Mouse (Mus musculus) lung, postnatal 0 days (tissue): ENCODE measurements around the gene Mybbp1a. TPM values are rescaled to one million over a fixed set of nuclear protein-coding genes. Genes with fewer than 3 reads are reported as not detected.
"Not testable (repeated sequence)": the region's sequence is repeated elsewhere in the genome, so short reads cannot be mapped to it uniquely, and the experiment has no call there.

Source experiments
- ATAC-seq: fragments of 200-750 bp; cut with Nextera tagmentation; 2 replicates; pipeline ENCODE4 v1.8.0; 2017; ENCODE audit warnings: moderate library complexity
- DNase-seq: peaks from one replicate; pipeline ENCODE4 v3.0.0-alpha.2; 2016; ENCODE audit warnings: low spot score
- H3K27ac ChIP-seq: fragments of 300-500 bp; sonication (generic); 2 replicates; pipeline ENCODE4 v1.5.1; 2014; ENCODE audit warnings: antibody characterized with exemption, mild to moderate bottlenecking, low read length, mixed read lengths
- H3K27me3 ChIP-seq: fragments of 300-500 bp; sonication (generic); replicated peaks from 2 replicates; pipeline ENCODE4 v1.6.1; 2014; ENCODE audit warnings: low read length, mixed read lengths; ENCODE audit not compliant: insufficient read depth
- H3K36me3 ChIP-seq: fragments of 300-500 bp; sonication (generic); 2 replicates; pipeline ENCODE4 v1.6.1; 2014; ENCODE audit warnings: low read length, mixed read lengths; ENCODE audit not compliant: insufficient read depth
- H3K4me1 ChIP-seq: fragments of 300-500 bp; sonication (generic); 2 replicates; pipeline ENCODE4 v1.6.1; 2014; ENCODE audit warnings: antibody characterized with exemption, low read depth, low read length, mixed read lengths; ENCODE audit not compliant: insufficient read depth
- H3K4me2 ChIP-seq: fragments of 300-500 bp; sonication (generic); replicated peaks from 2 replicates; pipeline ENCODE4 v1.6.1; 2014; ENCODE audit warnings: low read depth, mild to moderate bottlenecking, low read length, moderate library complexity, mixed read lengths
- H3K4me3 ChIP-seq: fragments of 300-500 bp; sonication (generic); 2 replicates; pipeline ENCODE4 v1.5.1; 2014; ENCODE audit warnings: low read depth, low read length
- H3K9ac ChIP-seq: fragments of 300-500 bp; sonication (generic); replicated peaks from 2 replicates; pipeline ENCODE4 v1.6.1; 2014; ENCODE audit warnings: low read depth, mild to moderate bottlenecking
- H3K9me3 ChIP-seq: fragments of 300-500 bp; sonication (generic); 2 replicates; pipeline ENCODE4 v1.6.1; 2016; ENCODE audit warnings: low read length, mixed read lengths
- CTCF ChIP-seq: IDR thresholded peaks from 2 replicates; pipeline ENCODE4 v1.5.1; 2016; ENCODE audit warnings: antibody characterized with exemption, mild to moderate bottlenecking
- EP300 ChIP-seq: IDR thresholded peaks from 2 replicates; pipeline ENCODE4 v1.6.1; 2016; ENCODE audit warnings: antibody characterized with exemption, mild to moderate bottlenecking, control low read depth
- WGBS: fragments of 180-500 bp; shearing (Covaris S2); extraction: QIAGEN DNeasy Blood & Tissue Kit; methylation state at CpG from one replicate; pipeline ENCODE4 v1.1.7; 2014; 5-methylcytosine and 5-hydroxymethylcytosine counted together
- polyA plus RNA-seq: library from polyadenylated mRNA; unstranded; fragments of >200 nt; fragmentation: Nextera tagmentation; extraction: Ambion mirVana; gene quantifications from 2 replicates; pipeline ENCODE4 v1.2.1, GENCODE M21; 2015

The Mybbp1a gene
- polyA plus RNA-seq, 1 experiment from 2014 or later, result 44.3 TPM

DNA sequence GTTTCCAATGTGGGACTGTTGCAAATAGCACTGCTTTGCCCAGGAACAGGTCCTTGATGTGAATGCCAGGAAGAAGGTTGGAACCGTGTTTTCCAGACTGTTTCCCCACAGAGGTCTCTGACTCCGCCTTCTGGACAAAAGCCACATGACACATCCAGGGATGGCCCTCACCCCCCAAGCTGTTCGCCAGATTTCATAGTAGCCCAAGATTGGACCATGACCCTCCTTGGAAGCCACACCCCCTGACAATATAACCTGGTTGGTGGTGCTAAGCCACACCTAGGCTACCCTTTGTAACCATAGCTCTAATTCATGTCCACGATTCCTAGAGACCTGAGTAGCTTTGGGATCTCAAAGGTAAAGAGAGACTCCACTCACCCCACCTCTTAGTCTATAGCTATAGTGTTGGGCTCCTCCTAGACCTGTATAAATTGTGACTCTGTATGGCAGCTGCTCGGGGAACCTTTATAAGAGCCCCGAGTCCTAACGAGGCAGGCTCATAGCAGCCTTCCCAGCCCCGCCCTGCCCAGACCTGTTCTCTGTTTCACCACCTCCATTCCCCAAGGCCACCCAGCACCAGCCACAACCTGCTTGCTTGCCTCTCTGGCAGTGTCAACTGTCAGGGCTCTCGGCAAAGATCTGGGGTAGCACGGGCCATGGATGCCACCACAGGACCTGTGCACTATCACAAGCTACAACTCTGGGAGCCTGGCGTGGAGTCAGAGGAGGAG is 6.0 kb upstream of the Mybbp1a start, which contains the start of gene Ggt6:
Gene Ggt6, plus strand, starts transcription at position 564 of the 731 bp plus-strand sequence.
- H3K4me3 ChIP-seq, result no peak within 1 kb of the TSS
- no peaks in the 10 kb centered on the region for H3K27me3 ChIP-seq
- H3K9ac ChIP-seq, result no peak within 1 kb of the TSS
- H3K4me2 ChIP-seq, result no peak within 1 kb of the TSS
- peaks cover 9% of the 10 kb centered on the region; the same call in 1 of the 2 replicates for H3K4me1 ChIP-seq
- no peaks in the 10 kb centered on the region for H3K9me3 ChIP-seq
- no peak within 1 kb of the TSS for H3K27ac ChIP-seq
- ATAC-seq (peak; percentile 41), DNase-seq (peak; percentile 50)
- no peaks in the 10 kb centered on the region for H3K36me3 ChIP-seq
- 45% methylated on average over 11 of the region's 11 CpGs for WGBS
- TF ChIP-seq CTCF, result peak; percentile 17; the same call in 1 of the 2 replicates
- TF ChIP-seq EP300, result no peak

- H3K4me2 ChIP-seq, result no peak overlapping the region
- no peaks in the 10 kb centered on the region for H3K36me3 ChIP-seq
- no peak overlapping the region for H3K9ac ChIP-seq
- H3K27ac ChIP-seq, result no peak overlapping the region
- 29% methylated on average over 2 of the region's 2 CpGs for WGBS
- no peaks in the 10 kb centered on the region for H3K27me3 ChIP-seq
- peak; percentile 54 for ATAC-seq
- DNase-seq, result peak; percentile 35
- H3K4me3 ChIP-seq, result no peak overlapping the region
- TF ChIP-seq CTCF, result no peak
- TF ChIP-seq EP300, result no peak
- H3K9me3 ChIP-seq, result no peaks in the 10 kb centered on the region
- H3K4me1 ChIP-seq, result peaks cover 9% of the 10 kb centered on the region; the same call in 1 of the 2 replicates
These were observed 5.5 kb upstream of the Mybbp1a start for GRCm38 (mm10) chr11:72435694-72436045.

DNA sequence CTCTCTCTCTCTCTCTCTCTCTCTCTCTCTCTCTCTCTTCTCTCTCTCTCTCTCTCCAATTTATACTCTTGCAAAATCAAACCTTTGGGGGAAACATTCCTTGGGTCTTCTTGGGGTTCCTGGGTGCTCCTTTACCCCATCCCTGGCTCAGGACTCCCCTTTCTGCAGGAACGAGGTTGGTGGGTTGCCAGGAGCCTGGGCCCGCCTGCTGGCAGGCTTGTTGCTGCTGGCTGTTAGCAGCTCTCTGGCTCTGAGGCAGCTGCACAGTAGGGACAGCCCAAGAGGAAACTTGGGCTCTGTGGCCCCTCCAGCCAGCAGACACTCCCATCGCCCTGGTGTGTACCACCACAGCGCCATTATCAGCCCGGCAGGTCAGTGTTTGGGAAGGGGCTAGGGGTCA is 4.9 kb upstream of the Mybbp1a start:
- peaks cover 9% of the 10 kb centered on the region; the same call in 1 of the 2 replicates for H3K4me1 ChIP-seq
- H3K4me2 ChIP-seq, result no peak overlapping the region
- H3K27me3 ChIP-seq, result no peaks in the 10 kb centered on the region
- 60% methylated on average over 5 of the region's 5 CpGs for WGBS
- no peaks in the 10 kb centered on the region for H3K9me3 ChIP-seq
- no peak overlapping the region for H3K9ac ChIP-seq
- no peak overlapping the region for H3K4me3 ChIP-seq
- H3K36me3 ChIP-seq, result no peaks in the 10 kb centered on the region
- DNase-seq (no peak), ATAC-seq (no peak)
- TF ChIP-seq CTCF (no peak), EP300 (no peak)
- no peak overlapping the region for H3K27ac ChIP-seq

GRCm38 (mm10) chr11:72436756-72437650 is 4.2 kb upstream of the Mybbp1a start:
- 88% methylated on average over 14 of the region's 16 CpGs for WGBS
- Histone ChIP-seq H3K27me3 (no peaks in the 10 kb centered on the region), H3K9me3 (no peaks in the 10 kb centered on the region), H3K4me2 (no peak overlapping the region), H3K4me3 (no peak overlapping the region), H3K36me3 (no peaks in the 10 kb centered on the region), H3K9ac (no peak overlapping the region), H3K4me1 (peaks cover 15% of the 10 kb centered on the region; the same call in 1 of the 2 replicates), H3K27ac (no peak overlapping the region)
- no peak for DNase-seq
- no peak for TF ChIP-seq EP300
- TF ChIP-seq CTCF, result no peak
- no peak for ATAC-seq

DNA sequence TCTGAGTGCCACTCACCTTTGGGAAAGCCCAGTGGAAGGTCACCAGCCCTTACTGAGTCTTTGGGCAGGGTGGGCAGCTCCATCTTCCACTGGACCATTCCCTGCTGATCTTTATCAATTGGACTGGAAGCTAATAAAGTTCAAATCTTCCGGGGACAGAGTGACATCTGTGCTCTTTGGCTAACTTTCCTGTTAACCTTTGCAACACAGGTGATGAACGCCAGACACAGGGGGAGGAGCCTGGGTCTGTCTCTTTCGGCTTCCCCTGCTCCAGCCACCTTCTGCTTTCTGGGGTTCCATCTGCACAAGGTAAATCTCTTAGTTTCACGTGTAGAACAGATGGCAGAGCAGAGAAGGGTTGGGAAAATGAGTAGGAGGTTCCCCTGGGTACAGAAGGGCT is 2.7 kb upstream of the Mybbp1a start:
- DNase-seq, result no peak
- 66% methylated on average over 4 of the region's 4 CpGs for WGBS
- Histone ChIP-seq H3K9ac (no peak overlapping the region), H3K36me3 (peaks cover 10% of the 10 kb centered on the region), H3K27ac (no peak overlapping the region), H3K27me3 (no peaks in the 10 kb centered on the region), H3K9me3 (no peaks in the 10 kb centered on the region), H3K4me2 (no peak overlapping the region), H3K4me1 (peaks cover 16% of the 10 kb centered on the region; the same call in 1 of the 2 replicates), H3K4me3 (no peak overlapping the region)
- no peak for ATAC-seq
- TF ChIP-seq EP300, result no peak
- no peak for TF ChIP-seq CTCF

- not testable (repeated sequence) for H3K9me3 ChIP-seq, DNase-seq, H3K27me3 ChIP-seq
- peak overlapping the region; percentile 51; the same call in 1 of the 2 replicates for H3K9ac ChIP-seq
- whole genome bisulfite sequencing, result 41% methylated on average over 6 of the region's 6 CpGs
- peak overlapping the region; percentile 90 for H3K4me2 ChIP-seq
- peak; percentile 3; the same call in 1 of the 2 replicates for ATAC-seq
- H3K27ac ChIP-seq, result peak overlapping the region; percentile 76
- H3K36me3 ChIP-seq, result peaks cover 32% of the 10 kb centered on the region
- H3K4me3 ChIP-seq, result peak overlapping the region; percentile 64
- H3K4me1 ChIP-seq, result peaks cover 12% of the 10 kb centered on the region; the same call in 1 of the 2 replicates
These were observed 574 bp upstream of the Mybbp1a start for GRCm38 (mm10) chr11:72440597-72440964.
